Mouse (Mus musculus): ENCODE data around the gene Rrp36. TPM values are rescaled to one million over a fixed set of nuclear protein-coding genes. Genes with fewer than 3 reads are reported as not detected.

The Rrp36 gene
- polyA plus RNA-seq, 1 experiment from 2014 or later: 17.4 TPM

- 54% methylated on average over 6 of the region's 6 CpGs for WGBS (ENCODE audit: insufficient replicate concordance)
- Histone ChIP-seq H3K9ac (ENCODE audit: low read depth, low read length) (no peak overlapping the region), H3K4me3 (ENCODE audit: low read depth, low read length) (no peak overlapping the region), H3K27ac (ENCODE audit: low read length) (no peak overlapping the region), H3K27me3 (ENCODE audit: control insufficient read depth, insufficient read depth, low read depth, low read length) (peaks cover 26% of the 10 kb centered on the region), H3K9me3 (replicated peaks; ENCODE audit: control insufficient read depth, low read length) (no peaks in the 10 kb centered on the region), H3K36me3 (ENCODE audit: control insufficient read depth, insufficient read depth) (no peaks in the 10 kb centered on the region), H3K4me1 (ENCODE audit: control insufficient read depth, low read depth, low read length) (peaks cover 9% of the 10 kb centered on the region), H3K4me2 (ENCODE audit: low read depth, low read length) (no peak overlapping the region)
- no peak for ATAC-seq (ENCODE audit: low read depth)
These were observed 46.7 kb downstream of the Rrp36 start for GRCm38 (mm10) chr17:46627409-46627808.

DNA sequence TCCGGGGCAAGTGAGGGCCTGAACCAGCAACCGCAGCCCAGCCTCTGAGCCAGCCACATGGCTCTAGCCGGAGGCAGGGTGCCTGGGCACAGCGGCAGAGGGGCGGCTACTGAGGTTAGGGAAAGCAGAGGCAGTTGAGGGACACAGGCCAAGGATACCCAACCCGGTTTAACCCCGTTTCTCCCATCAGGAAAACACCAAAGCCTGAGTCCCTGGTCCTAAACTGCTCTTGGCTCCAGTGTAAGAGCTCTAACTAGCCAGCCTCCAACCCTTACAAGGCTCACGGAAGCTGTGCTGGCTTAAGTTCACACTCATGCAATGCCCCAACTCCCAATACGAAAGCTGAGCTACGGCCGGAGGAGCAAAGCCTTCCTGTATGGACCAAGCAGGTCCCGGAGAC is 49.6 kb downstream of the Rrp36 start:
- no peak overlapping the region for H3K27ac ChIP-seq (ENCODE audit: low read length)
- no peak overlapping the region for H3K4me3 ChIP-seq (ENCODE audit: low read depth, low read length)
- no peak overlapping the region for H3K4me2 ChIP-seq (ENCODE audit: low read depth, low read length)
- H3K9ac ChIP-seq (ENCODE audit: low read depth, low read length): no peak overlapping the region
- ATAC-seq (ENCODE audit: low read depth): no peak
- no peaks in the 10 kb centered on the region for H3K9me3 ChIP-seq (replicated peaks; ENCODE audit: control insufficient read depth, low read length)
- H3K27me3 ChIP-seq (ENCODE audit: control insufficient read depth, insufficient read depth, low read depth, low read length): peaks cover 17% of the 10 kb centered on the region
- 57% methylated on average over 12 of the region's 12 CpGs for WGBS (ENCODE audit: insufficient replicate concordance)
- peaks cover 7% of the 10 kb centered on the region for H3K4me1 ChIP-seq (ENCODE audit: control insufficient read depth, low read depth, low read length)
- no peaks in the 10 kb centered on the region for H3K36me3 ChIP-seq (ENCODE audit: control insufficient read depth, insufficient read depth)

GRCm38 (mm10) chr17:46623819-46624557 is 50.2 kb downstream of the Rrp36 start:
- H3K27ac ChIP-seq (ENCODE audit: low read length): no peak overlapping the region
- no peak overlapping the region for H3K4me3 ChIP-seq (ENCODE audit: low read depth, low read length)
- H3K27me3 ChIP-seq (ENCODE audit: control insufficient read depth, insufficient read depth, low read depth, low read length): peaks cover 11% of the 10 kb centered on the region
- H3K4me1 ChIP-seq (ENCODE audit: control insufficient read depth, low read depth, low read length): peaks cover 6% of the 10 kb centered on the region
- WGBS (ENCODE audit: insufficient replicate concordance): 22% methylated on average over 10 of the region's 10 CpGs
- H3K9ac ChIP-seq (ENCODE audit: low read depth, low read length): no peak overlapping the region
- no peak for ATAC-seq (ENCODE audit: low read depth)
- H3K36me3 ChIP-seq (ENCODE audit: control insufficient read depth, insufficient read depth): no peaks in the 10 kb centered on the region
- H3K4me2 ChIP-seq (ENCODE audit: low read depth, low read length): no peak overlapping the region
- H3K9me3 ChIP-seq (replicated peaks; ENCODE audit: control insufficient read depth, low read length): no peaks in the 10 kb centered on the region

DNA sequence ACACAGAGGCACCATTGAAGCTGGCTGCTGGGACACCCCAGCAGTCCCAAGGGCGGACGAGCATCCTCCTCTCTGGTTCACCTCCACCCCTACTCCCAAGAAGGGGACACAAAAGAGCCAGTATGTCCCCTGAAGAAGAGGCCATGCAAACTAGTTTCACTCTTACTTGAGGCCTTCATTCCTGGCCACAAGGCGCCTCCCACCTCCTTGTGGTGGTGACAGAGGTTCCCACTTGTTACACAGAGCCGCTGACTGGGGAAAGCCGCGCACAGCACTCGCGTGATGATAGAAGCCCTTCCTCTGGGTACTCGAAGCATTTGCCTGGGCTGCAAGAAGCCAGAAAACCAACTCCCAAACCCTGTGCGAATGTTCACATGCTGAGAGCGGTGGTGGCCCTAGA is 51.9 kb downstream of the Rrp36 start:
- H3K27ac ChIP-seq (ENCODE audit: low read length): no peak overlapping the region
- H3K4me3 ChIP-seq (ENCODE audit: low read depth, low read length): no peak overlapping the region
- H3K4me2 ChIP-seq (ENCODE audit: low read depth, low read length): no peak overlapping the region
- H3K9me3 ChIP-seq (replicated peaks; ENCODE audit: control insufficient read depth, low read length): no peaks in the 10 kb centered on the region
- no peaks in the 10 kb centered on the region for H3K36me3 ChIP-seq (ENCODE audit: control insufficient read depth, insufficient read depth)
- no peaks in the 10 kb centered on the region for H3K27me3 ChIP-seq (ENCODE audit: control insufficient read depth, insufficient read depth, low read depth, low read length)
- H3K4me1 ChIP-seq (ENCODE audit: control insufficient read depth, low read depth, low read length): peaks cover 12% of the 10 kb centered on the region
- WGBS (ENCODE audit: insufficient replicate concordance): 37% methylated on average over 11 of the region's 11 CpGs
- H3K9ac ChIP-seq (ENCODE audit: low read depth, low read length): no peak overlapping the region
- no peak for ATAC-seq (ENCODE audit: low read depth)

DNA sequence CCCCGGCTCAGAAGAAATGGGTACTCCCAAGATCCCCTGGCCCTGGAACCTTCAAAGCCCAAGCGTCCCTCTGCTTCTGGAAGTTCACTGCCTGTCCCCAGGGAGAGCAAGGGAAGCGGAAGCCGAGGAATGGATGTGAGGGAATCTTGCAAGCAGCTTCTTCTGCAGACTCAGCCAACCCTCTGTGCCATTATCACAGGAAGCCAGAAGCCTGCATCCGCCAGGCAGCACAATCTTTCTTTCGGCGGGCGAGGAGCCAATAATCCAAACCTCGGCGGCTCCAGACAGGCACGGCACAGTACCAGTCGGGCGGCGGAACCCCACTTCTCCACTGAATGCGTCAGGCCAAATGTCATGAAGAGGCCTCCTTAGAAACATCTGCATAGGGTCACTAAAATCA is 52.8 kb downstream of the Rrp36 start:
- no peaks in the 10 kb centered on the region for H3K36me3 ChIP-seq (ENCODE audit: control insufficient read depth, insufficient read depth)

GRCm38 (mm10) chr17:46619683-46620357 is 54.3 kb downstream of the Rrp36 start:
- Histone ChIP-seq H3K9me3 (replicated peaks; ENCODE audit: control insufficient read depth, low read length) (no peaks in the 10 kb centered on the region), H3K36me3 (ENCODE audit: control insufficient read depth, insufficient read depth) (no peaks in the 10 kb centered on the region), H3K4me2 (ENCODE audit: low read depth, low read length) (no peak overlapping the region), H3K27ac (ENCODE audit: low read length) (no peak overlapping the region), H3K27me3 (ENCODE audit: control insufficient read depth, insufficient read depth, low read depth, low read length) (no peaks in the 10 kb centered on the region), H3K4me3 (ENCODE audit: low read depth, low read length) (no peak overlapping the region), H3K9ac (ENCODE audit: low read depth, low read length) (no peak overlapping the region), H3K4me1 (ENCODE audit: control insufficient read depth, low read depth, low read length) (peaks cover 12% of the 10 kb centered on the region)
- no peak for ATAC-seq (ENCODE audit: low read depth)
- 55% methylated on average over 16 of the region's 16 CpGs for WGBS (ENCODE audit: insufficient replicate concordance)

More for the DNA sequence above, 52.8 kb downstream of the Rrp36 start:
- no peak for ATAC-seq (ENCODE audit: low read depth)
- Histone ChIP-seq H3K27ac (ENCODE audit: low read length) (no peak overlapping the region), H3K27me3 (ENCODE audit: control insufficient read depth, insufficient read depth, low read depth, low read length) (no peaks in the 10 kb centered on the region), H3K9me3 (replicated peaks; ENCODE audit: control insufficient read depth, low read length) (no peaks in the 10 kb centered on the region), H3K9ac (ENCODE audit: low read depth, low read length) (no peak overlapping the region), H3K4me2 (ENCODE audit: low read depth, low read length) (no peak overlapping the region), H3K4me1 (ENCODE audit: control insufficient read depth, low read depth, low read length) (peaks cover 12% of the 10 kb centered on the region), H3K4me3 (ENCODE audit: low read depth, low read length) (no peak overlapping the region)
- WGBS (ENCODE audit: insufficient replicate concordance): 45% methylated on average over 15 of the region's 15 CpGs

DNA sequence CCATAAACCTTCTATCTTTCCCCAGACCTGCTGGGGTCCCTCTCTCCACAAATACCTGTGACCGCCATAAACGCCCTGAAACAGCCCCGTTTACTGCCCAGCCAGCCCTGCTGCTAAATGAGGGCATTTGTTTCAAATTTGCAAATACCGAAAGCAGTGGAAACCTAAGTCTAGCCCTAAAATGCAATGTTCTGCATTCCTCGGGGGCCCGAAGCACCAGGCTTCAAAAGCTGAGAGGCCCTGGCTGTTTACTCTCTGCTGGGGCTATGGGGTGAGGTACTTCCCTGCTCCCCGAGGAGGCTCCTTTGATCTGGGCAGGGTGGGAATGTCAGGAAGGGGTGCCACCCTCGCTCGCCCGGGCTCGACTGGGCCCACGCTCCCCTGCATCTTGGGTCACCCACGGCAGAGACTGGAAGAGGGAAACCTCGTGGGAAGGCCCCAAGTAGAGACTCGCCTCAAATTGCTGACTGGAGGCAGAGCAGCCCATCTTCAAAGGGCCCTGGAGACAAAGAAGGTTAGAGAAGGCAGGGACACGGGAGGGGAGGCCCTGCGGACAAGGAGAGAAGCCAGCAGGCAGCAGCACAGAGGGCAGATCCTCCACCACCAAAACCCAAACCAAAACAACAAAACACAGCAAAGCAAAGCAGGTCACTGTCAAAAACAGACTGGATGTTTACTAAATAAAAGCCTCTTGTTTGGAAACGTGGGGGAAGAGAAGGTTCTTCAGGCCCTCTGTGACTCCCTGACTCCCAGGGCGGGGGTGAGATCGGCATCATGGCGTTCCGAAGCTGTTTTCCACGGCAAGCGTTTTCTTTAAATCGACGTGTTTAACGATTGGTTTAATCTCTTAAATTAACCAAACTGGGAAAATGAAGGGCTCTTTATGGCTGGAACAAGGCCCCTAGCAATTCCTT is 55.1 kb downstream of the Rrp36 start:
- no peak overlapping the region for H3K4me3 ChIP-seq (ENCODE audit: low read depth, low read length)
- H3K27me3 ChIP-seq (ENCODE audit: control insufficient read depth, insufficient read depth, low read depth, low read length): no peaks in the 10 kb centered on the region
- 43% methylated on average over 27 of the region's 27 CpGs for WGBS (ENCODE audit: insufficient replicate concordance)
- H3K27ac ChIP-seq (ENCODE audit: low read length): no peak overlapping the region
- no peaks in the 10 kb centered on the region for H3K36me3 ChIP-seq (ENCODE audit: control insufficient read depth, insufficient read depth)
- H3K4me1 ChIP-seq (ENCODE audit: control insufficient read depth, low read depth, low read length): peaks cover 12% of the 10 kb centered on the region
- no peak overlapping the region for H3K4me2 ChIP-seq (ENCODE audit: low read depth, low read length)
- no peak overlapping the region for H3K9ac ChIP-seq (ENCODE audit: low read depth, low read length)
- no peaks in the 10 kb centered on the region for H3K9me3 ChIP-seq (replicated peaks; ENCODE audit: control insufficient read depth, low read length)
- ATAC-seq (ENCODE audit: low read depth): no peak

DNA sequence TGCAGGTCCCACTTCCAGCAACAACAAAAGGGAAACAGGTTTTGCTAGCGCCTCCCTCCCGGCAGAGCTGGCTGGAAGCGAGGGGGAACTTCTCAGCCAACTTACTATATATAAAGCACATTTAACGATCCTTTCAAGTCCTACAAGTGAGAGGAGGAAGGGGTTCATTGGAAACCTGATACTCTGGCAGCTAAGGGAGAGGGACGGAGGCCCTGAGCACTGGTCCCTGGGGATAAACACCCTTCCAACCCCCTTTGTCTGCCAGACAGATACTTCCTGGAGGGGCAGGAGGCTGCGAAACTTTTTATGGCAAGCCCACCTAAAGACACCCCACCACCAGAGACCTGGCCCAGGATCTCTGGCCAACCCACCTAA is 55.8 kb downstream of the Rrp36 start:
- no peak overlapping the region for H3K4me3 ChIP-seq (ENCODE audit: low read depth, low read length)
- ATAC-seq (ENCODE audit: low read depth): no peak
- peaks cover 12% of the 10 kb centered on the region for H3K4me1 ChIP-seq (ENCODE audit: control insufficient read depth, low read depth, low read length)
- H3K9me3 ChIP-seq (replicated peaks; ENCODE audit: control insufficient read depth, low read length): no peaks in the 10 kb centered on the region
- H3K4me2 ChIP-seq (ENCODE audit: low read depth, low read length): no peak overlapping the region
- H3K27me3 ChIP-seq (ENCODE audit: control insufficient read depth, insufficient read depth, low read depth, low read length): no peaks in the 10 kb centered on the region
- 42% methylated on average over 6 of the region's 6 CpGs for WGBS (ENCODE audit: insufficient replicate concordance)
- H3K27ac ChIP-seq (ENCODE audit: low read length): no peak overlapping the region
- H3K9ac ChIP-seq (ENCODE audit: low read depth, low read length): no peak overlapping the region
- no peaks in the 10 kb centered on the region for H3K36me3 ChIP-seq (ENCODE audit: control insufficient read depth, insufficient read depth)

Data from liver, embryonic 16.5 days (tissue).